In the genomic region with DNA sequence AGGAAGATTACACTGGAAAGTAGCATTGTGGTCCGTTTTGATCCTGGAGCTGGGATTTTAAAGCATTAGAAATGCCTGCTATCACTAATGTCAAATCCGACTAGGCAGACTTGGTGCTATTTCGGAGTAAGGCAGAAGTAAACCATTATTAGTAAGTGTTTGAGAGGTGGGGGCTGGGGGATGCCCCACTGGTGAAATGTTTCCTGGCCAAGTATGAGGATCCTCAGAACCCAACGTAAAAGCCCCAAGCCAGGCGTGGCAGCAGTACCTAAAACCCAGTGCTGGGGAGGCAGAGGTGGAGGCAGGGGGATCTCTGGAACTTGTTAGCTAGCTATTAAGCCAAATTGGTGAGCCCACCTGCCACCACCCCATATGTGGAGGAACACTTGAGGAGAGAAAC, we compare ENCODE assay signal across 19 mouse cellular contexts.
DNase-seq lines count a peak whose midpoint lies in the region; ATAC-seq and TF ChIP-seq lines count a peak whose summit lies in the region.
"Had no signal": no experiment of that assay in that cellular context is flagged by ENCODE, and none has a peak within 500 bp of the region (broad histone marks: within the 10 kb centered on the region; RNA-seq: fewer than 3 reads in every experiment).

No protein-coding gene starts in this region.

- DNase-seq in hindbrain, embryonic 14.5 days (ENCODE audit: low spot score), result no peak
- peak; percentile 53 for DNase-seq in CH12.LX (ENCODE audit: extremely low read depth)
- no peak for DNase-seq in layer of hippocampus, postnatal 10 days (ENCODE audit: low spot score in 2 of 2)
- DNase-seq in cerebellum, adult 8-10 months, result no peak
- DNase-seq: adrenal gland, adult 8-10 months; cerebellum, adult 18-20 months; cerebellum, postnatal 25 days; forebrain, postnatal 0 days; gastrocnemius, postnatal 25 days; kidney, postnatal 36 days; thymus, postnatal 25 days had no signal

- no peak for TF ChIP-seq POLR2A in CH12.LX (IDR thresholded peaks at IDR 0.05; ENCODE audit: low read depth, low read length)
- TF ChIP-seq POLR2A in bone marrow, adult 2 months (IDR thresholded peaks at IDR 0.05; ENCODE audit: borderline replicate concordance, control insufficient read depth, low read depth, low read length), result no peak
- no peak for TF ChIP-seq POLR2A in embryonic fibroblast, embryonic 13.5 days (IDR thresholded peaks at IDR 0.05; ENCODE audit: low read depth, low read length)

- dilution Hi-C loops in CH12.LX (cut with MboI; ENCODE audit: extremely low pct_ligation_motif_present, extremely low pct_unique_long_range_greater_than_20kb, low sequenced_read_pairs), result no loop called here

- in situ Hi-C loops in CH12.LX (cut with MboI; ENCODE audit: low pct_ligation_motif_present, low pct_unique_long_range_greater_than_20kb, low sequenced_read_pairs), result no loop called here

- WGBS in hindbrain, embryonic 12.5 days, result 84% methylated on average over 5 of the region's 5 CpGs
- 78% methylated on average over 5 of the region's 5 CpGs for WGBS in hindbrain, embryonic 14.5 days
- 51% methylated on average over 5 of the region's 5 CpGs for WGBS in bone marrow, adult 2 months

- H3K36me3 ChIP-seq in hindbrain, embryonic 12.5 days, result 0 out of 2 replicates have a peak, but pooled peaks cover 2% of the 10 kb centered on the region
- no peaks in the 10 kb centered on the region for H3K36me3 ChIP-seq in hindbrain, embryonic 14.5 days (replicated peaks; ENCODE audit: control insufficient read depth, insufficient read depth)
- H3K36me3 ChIP-seq in CH12.LX (replicated peaks in 1 of 2; ENCODE audit: control insufficient read depth in 1 of 2, insufficient read depth in 1 of 2, low read length in 1 of 2), result peaks cover 0 to 26% of the 10 kb centered on the region in 2 experiments
- H3K36me3 ChIP-seq: hindbrain, embryonic 15.5 days; limb, embryonic 15.5 days; neural tube, embryonic 12.5 days had no signal

- ATAC-seq in hindbrain, embryonic 12.5 days (ENCODE audit: low FRiP score), result no peak
- ATAC-seq in hindbrain, embryonic 14.5 days (ENCODE audit: low FRiP score), result no peak
- ATAC-seq: activated CD4-positive, CD25-positive, alpha-beta regulatory T cell, adult 4 months; forebrain, postnatal 0 days had no signal

- no peak for TF ChIP-seq EP300 in CH12.LX (IDR thresholded peaks at IDR 0.05; ENCODE audit: low read length)

- H3K4me2 ChIP-seq in hindbrain, embryonic 12.5 days (replicated peaks), result no peak overlapping the region
- no peak overlapping the region for H3K4me2 ChIP-seq in hindbrain, embryonic 14.5 days (replicated peaks)
- no peak overlapping the region; the same call in 1 of the 2 replicates for H3K4me2 ChIP-seq in CH12.LX (ENCODE audit: insufficient read depth, low read depth, poor library complexity, severe bottlenecking)
- H3K4me2 ChIP-seq: hindbrain, embryonic 15.5 days; limb, embryonic 15.5 days; midbrain, embryonic 11.5 days; neural tube, embryonic 12.5 days had no signal

- H3K4me1 ChIP-seq in hindbrain, embryonic 12.5 days, result peaks cover 11% of the 10 kb centered on the region
- no peaks in the 10 kb centered on the region for H3K4me1 ChIP-seq in hindbrain, embryonic 14.5 days (replicated peaks; ENCODE audit: control insufficient read depth, insufficient read depth, low read length)
- H3K4me1 ChIP-seq in CH12.LX (ENCODE audit: control insufficient read depth in 1 of 2, insufficient read depth in 2 of 2), result peaks cover 39 to 93% of the 10 kb centered on the region in 2 experiments
- peaks cover 10% of the 10 kb centered on the region; the same call in 1 of the 2 replicates for H3K4me1 ChIP-seq in bone marrow, adult 2 months (ENCODE audit: control insufficient read depth, insufficient read depth, low read length)
- peaks cover 4% of the 10 kb centered on the region; the same call in 1 of the 2 replicates for H3K4me1 ChIP-seq in embryonic fibroblast, embryonic 13.5 days (ENCODE audit: control insufficient read depth, insufficient read depth, low read length)

- H3K27me3 ChIP-seq in hindbrain, embryonic 12.5 days, result no peaks in the 10 kb centered on the region
- H3K27me3 ChIP-seq in hindbrain, embryonic 14.5 days (ENCODE audit: control insufficient read depth, insufficient read depth, low read length), result no peaks in the 10 kb centered on the region
- no peaks in the 10 kb centered on the region for H3K27me3 ChIP-seq in CH12.LX (replicated peaks)
- H3K27me3 ChIP-seq: hindbrain, embryonic 15.5 days; limb, embryonic 15.5 days; neural tube, embryonic 12.5 days had no signal

- TF ChIP-seq RAD21 in CH12.LX (IDR thresholded peaks at IDR 0.05; ENCODE audit: low read depth, low read length), result no peak

- H3K27ac ChIP-seq in hindbrain, embryonic 12.5 days, result 0 out of 2 replicates have a peak overlapping the region, but pooled peaks have one; percentile 35
- no peak overlapping the region for H3K27ac ChIP-seq in hindbrain, embryonic 14.5 days
- peak overlapping the region; percentile 23; the same call in 1 of the 2 replicates for H3K27ac ChIP-seq in CH12.LX (ENCODE audit: insufficient read depth, low read depth)
- peak overlapping the region; percentile 31 for H3K27ac ChIP-seq in bone marrow, adult 2 months (ENCODE audit: control insufficient read depth, insufficient read depth, low read depth, low read length, poor library complexity)
- H3K27ac ChIP-seq in embryonic fibroblast, embryonic 13.5 days (ENCODE audit: insufficient read depth, low read length), result peak overlapping the region; percentile 94; the same call in 1 of the 2 replicates
- H3K27ac ChIP-seq: hindbrain, embryonic 15.5 days; neural tube, embryonic 12.5 days had no signal

- TF ChIP-seq CTCF in CH12.LX (conservative IDR thresholded peaks at IDR 0.05 in 1 of 2, IDR thresholded peaks at IDR 0.05 in 1 of 2; ENCODE audit: low read depth in 2 of 2, low read length in 2 of 2), result no peak
- TF ChIP-seq CTCF in bone marrow, adult 2 months (IDR thresholded peaks at IDR 0.05; ENCODE audit: control insufficient read depth, insufficient read depth, low read length), result no peak
- TF ChIP-seq CTCF in embryonic fibroblast, embryonic 13.5 days (IDR thresholded peaks at IDR 0.05; ENCODE audit: borderline replicate concordance, insufficient read depth, low read length), result no peak

- no peaks in the 10 kb centered on the region; the same call in 1 of the 2 replicates for H3K79me2 ChIP-seq in CH12.LX (replicated peaks; ENCODE audit: control insufficient read depth, extremely low read depth, insufficient read depth, poor library complexity, severe bottlenecking)

- no peaks in the 10 kb centered on the region for H3K9me3 ChIP-seq in hindbrain, embryonic 12.5 days (replicated peaks)
- no peaks in the 10 kb centered on the region for H3K9me3 ChIP-seq in hindbrain, embryonic 14.5 days (ENCODE audit: control insufficient read depth, low read length)
- H3K9me3 ChIP-seq in CH12.LX (replicated peaks; ENCODE audit: low read length), result no peaks in the 10 kb centered on the region
- H3K9me3 ChIP-seq: hindbrain, embryonic 15.5 days; limb, embryonic 15.5 days; neural tube, embryonic 12.5 days had no signal

- H3K9ac ChIP-seq in hindbrain, embryonic 12.5 days, result no peak overlapping the region
- H3K9ac ChIP-seq in hindbrain, embryonic 14.5 days, result no peak overlapping the region
- no peak overlapping the region for H3K9ac ChIP-seq in CH12.LX (ENCODE audit: insufficient read depth, low read depth)
- H3K9ac ChIP-seq: forebrain, postnatal 0 days; hindbrain, embryonic 15.5 days; limb, embryonic 15.5 days; neural tube, embryonic 12.5 days had no signal

- H3K4me3 ChIP-seq in hindbrain, embryonic 12.5 days, result no peak overlapping the region
- no peak overlapping the region for H3K4me3 ChIP-seq in hindbrain, embryonic 14.5 days (replicated peaks; ENCODE audit: low read length)
- no peak overlapping the region for H3K4me3 ChIP-seq in CH12.LX (replicated peaks in 1 of 3; ENCODE audit: low read depth in 2 of 3, low read length in 2 of 3, poor library complexity in 1 of 3)
- H3K4me3 ChIP-seq in bone marrow, adult 2 months (replicated peaks; ENCODE audit: control insufficient read depth, low read depth, low read length), result no peak overlapping the region
- H3K4me3 ChIP-seq in embryonic fibroblast, embryonic 13.5 days (ENCODE audit: insufficient read depth, low read length), result no peak overlapping the region
- H3K4me3 ChIP-seq: hindbrain, embryonic 15.5 days; limb, embryonic 15.5 days; neural tube, embryonic 12.5 days had no signal

TF ChIP-seq in CH12.LX, 34 proteins besides CTCF, POLR2A, EP300 and RAD21:
- TF ChIP-seq CHD2 (IDR thresholded peaks at IDR 0.05; ENCODE audit: low read length) (0 out of 2 replicates have a peak, but pooled peaks have one; percentile 29), RCOR1 (conservative IDR thresholded peaks at IDR 0.05; ENCODE audit: low read depth, low read length) (no peak), MEF2A (IDR thresholded peaks at IDR 0.05; ENCODE audit: borderline replicate concordance, low read depth, low read length) (peak; percentile 43; the same call in 1 of the 2 replicates), SIN3A (IDR thresholded peaks at IDR 0.05; ENCODE audit: low read length) (no peak), IRF4 (IDR thresholded peaks at IDR 0.05; ENCODE audit: low read depth, low read length) (peak; percentile 25; the same call in 1 of the 2 replicates), ZNF384 (IDR thresholded peaks at IDR 0.05; ENCODE audit: low read depth, low read length) (no peak), KAT2A (IDR thresholded peaks at IDR 0.05; ENCODE audit: insufficient replicate concordance, low read length) (no peak), MAZ (IDR thresholded peaks at IDR 0.05; ENCODE audit: low read depth, low read length) (peak; percentile 77)
